Mouse (Mus musculus) Patski (cell line): Measurements from ENCODE around the gene Gmfg. TPM values are rescaled to one million over a fixed set of nuclear protein-coding genes. Genes with fewer than 3 reads are reported as not detected.

Experiments
- ATAC-seq: fragments of 100-300 bp; one replicate; pipeline ENCODE4 v1.8.0; 2021
- CTCF ChIA-PET: fragments of 350-600 bp; sonication (Branson Sonifier 250); formaldehyde crosslinking; loops from one replicate; lab custom pipeline; 2022; ENCODE audit warnings: inconsistent platforms; lab: Charles Lee
- POLR2A ChIA-PET: fragments of 350-600 bp; sonication (Branson Sonifier 250); formaldehyde crosslinking; loops from one replicate; lab custom pipeline; 2022; ENCODE audit warnings: antibody characterized with exemption, inconsistent platforms; lab: Charles Lee
- DNase-seq: peaks from one replicate; pipeline ENCODE4 v3.0.0-alpha.2; 2011; ENCODE audit warnings: low read depth, low spot score
- H3K27me3 ChIP-seq: fragments of 371-371 bp; one replicate; pipeline ENCODE4 v1.5.1; 2021
- CTCF ChIP-seq: fragments of 100-300 bp; IDR thresholded peaks from one replicate; pipeline ENCODE4 v1.5.1; 2021
- in situ Hi-C: fragments of 300-500 bp; cut with MboI; formaldehyde crosslinking; loops from 3 replicates; pipeline ENCODE4 v1.11.1; 2018; ENCODE audit warnings: low pct_unique_long_range_greater_than_20kb, mixed read lengths
- polyA plus RNA-seq: library from polyadenylated mRNA; unstranded; gene quantifications from one replicate; pipeline ENCODE4 v1.2.3, GENCODE M21; 2021

Gene Gmfg
- polyA plus RNA-seq, result 0.58 TPM

GRCm38 (mm10) chr7:28436932-28437570 is at the start of gene Gmfg:
Gene Gmfg (plus strand): TSS chr7:28437447.
- in situ Hi-C loops, result no loop called here
- POLR2A ChIA-PET, result no interaction called here
- DNase-seq (peak; percentile 56), ATAC-seq (peak; percentile 63)
- peak; percentile 63 for TF ChIP-seq CTCF
- H3K27me3 ChIP-seq, result no peaks in the 10 kb centered on the region
- CTCF ChIA-PET, result interaction anchor here (1.0 to 1.9 kb wide), 8 partner anchors 10 to 305 kb away, joined by 3 to 12 read pairs (median 4); partner anchors contain the start of genes Med29, Mrps12, Paf1 and Sars2

- ChIA-PET CTCF (interaction anchor here (0.7 to 0.9 kb wide), 2 partner anchors 37 to 138 kb away, joined by 3 read pairs; no protein-coding TSS in a partner anchor), POLR2A (interaction anchor here (0.5 kb wide), 1 partner anchor 50 kb away, joined by 3 read pairs; no protein-coding TSS in a partner anchor)
- no peaks in the 10 kb centered on the region for H3K27me3 ChIP-seq
- ATAC-seq, result no peak
- DNase-seq, result no peak
- TF ChIP-seq CTCF, result no peak
- in situ Hi-C loops, result no loop called here
These were observed 46.9 kb upstream of the Gmfg start for GRCm38 (mm10) chr7:28390331-28390730.

GRCm38 (mm10) chr7:28392429-28393271 is 44.6 kb upstream of the Gmfg start, which contains the start of the genes Med29 and Paf1:
Gene Med29 (minus strand): TSS chr7:28392708.
Gene Paf1 (plus strand): TSS chr7:28392951.
- H3K27me3 ChIP-seq, result no peaks in the 10 kb centered on the region
- DNase-seq (peak; percentile 98), ATAC-seq (peak; percentile 93)
- in situ Hi-C loops, result no loop called here
- POLR2A ChIA-PET, result interaction anchor here (0.5 to 1.8 kb wide), 2 partner anchors 18 to 42 kb away, joined by 6 read pairs; no protein-coding TSS in a partner anchor
- CTCF ChIA-PET, result interaction anchor here (0.7 to 0.9 kb wide), 2 partner anchors 45 to 53 kb away, joined by 3 to 4 read pairs; partner anchors contain the start of gene Gmfg
- TF ChIP-seq CTCF, result no peak

- ChIA-PET CTCF (interaction anchor here (1.2 kb wide), 1 partner anchor 207 kb away, joined by 3 read pairs; no protein-coding TSS in a partner anchor), POLR2A (interaction anchor here (0.5 to 1.8 kb wide), 3 partner anchors 19 to 42 kb away, joined by 3 to 6 read pairs (median 6); no protein-coding TSS in a partner anchor)
- no peak for TF ChIP-seq CTCF
- in situ Hi-C loops, result no loop called here
- no peaks in the 10 kb centered on the region for H3K27me3 ChIP-seq
- ATAC-seq (no peak), DNase-seq (no peak)
These were observed 43.8 kb upstream of the Gmfg start for GRCm38 (mm10) chr7:28393272-28393951.

GRCm38 (mm10) chr7:28395425-28395824 is 41.8 kb upstream of the Gmfg start:
- DNase-seq (no peak), ATAC-seq (no peak)
- TF ChIP-seq CTCF, result no peak
- H3K27me3 ChIP-seq, result no peaks in the 10 kb centered on the region
- CTCF ChIA-PET, result no interaction called here
- in situ Hi-C loops, result no loop called here
- POLR2A ChIA-PET, result interaction anchor here (1.0 kb wide), 1 partner anchor 9 kb away, joined by 3 read pairs; no protein-coding TSS in a partner anchor

- no peaks in the 10 kb centered on the region for H3K27me3 ChIP-seq
- in situ Hi-C loops, result no loop called here
- ChIA-PET POLR2A (interaction anchor here (1.0 kb wide), 1 partner anchor 12 kb away, joined by 3 read pairs; no protein-coding TSS in a partner anchor), CTCF (interaction anchor here (1.0 kb wide), 1 partner anchor 12 kb away, joined by 4 read pairs; no protein-coding TSS in a partner anchor)
- DNase-seq (no peak), ATAC-seq (no peak)
- no peak for TF ChIP-seq CTCF
These were observed 39.2 kb upstream of the Gmfg start for GRCm38 (mm10) chr7:28398000-28398399.

GRCm38 (mm10) chr7:28398696-28399340 is 38.4 kb upstream of the Gmfg start:
- POLR2A ChIA-PET, result no interaction called here
- DNase-seq, result no peak
- CTCF ChIA-PET, result no interaction called here
- no peak for TF ChIP-seq CTCF
- no peak for ATAC-seq
- in situ Hi-C loops, result no loop called here
- no peaks in the 10 kb centered on the region for H3K27me3 ChIP-seq

GRCm38 (mm10) chr7:28401030-28401429 is 36.2 kb upstream of the Gmfg start:
- in situ Hi-C loops, result no loop called here
- ChIA-PET POLR2A (no interaction called here), CTCF (no interaction called here)
- no peak for ATAC-seq
- no peaks in the 10 kb centered on the region for H3K27me3 ChIP-seq
- TF ChIP-seq CTCF, result no peak
- DNase-seq, result no peak

GRCm38 (mm10) chr7:28401942-28402341 is 35.3 kb upstream of the Gmfg start:
- in situ Hi-C loops, result no loop called here
- H3K27me3 ChIP-seq, result no peaks in the 10 kb centered on the region
- CTCF ChIA-PET, result no interaction called here
- DNase-seq (no peak), ATAC-seq (no peak)
- TF ChIP-seq CTCF, result no peak
- POLR2A ChIA-PET, result no interaction called here
